Mouse (Mus musculus) 416B (cell line): Measurements from ENCODE around the gene Nav1.

ENCODE experiments used
- DNase-seq: peaks from one replicate; pipeline ENCODE4 v3.0.0; 2011; ENCODE audit warnings: low read depth

The Nav1 gene

GRCm38 (mm10) chr1:135546099-135546498 lies 61.0 kb downstream of the Nav1 start:
- no peak for DNase-seq

GRCm38 (mm10) chr1:135544504-135545146 lies 62.5 kb downstream of the Nav1 start:
- peak; percentile 84 for DNase-seq

- no peak for DNase-seq
Observed at GRCm38 (mm10) chr1:135542841-135543810, 64.0 kb downstream of the Nav1 start.

GRCm38 (mm10) chr1:135542080-135542479 lies 65.0 kb downstream of the Nav1 start:
- DNase-seq = no peak

GRCm38 (mm10) chr1:135540270-135540669 lies 66.8 kb downstream of the Nav1 start:
- peak; percentile 80 for DNase-seq

GRCm38 (mm10) chr1:135538441-135539265 lies 68.4 kb downstream of the Nav1 start:
- no peak for DNase-seq

GRCm38 (mm10) chr1:135536822-135537221 lies 70.3 kb downstream of the Nav1 start:
- no peak for DNase-seq

GRCm38 (mm10) chr1:135536326-135536725 lies 70.8 kb downstream of the Nav1 start:
- peak; percentile 8 for DNase-seq

GRCm38 (mm10) chr1:135535256-135535655 lies 71.8 kb downstream of the Nav1 start:
- DNase-seq = peak; percentile 18

GRCm38 (mm10) chr1:135534782-135535181 lies 72.3 kb downstream of the Nav1 start:
- no peak for DNase-seq

- peak; percentile 18 for DNase-seq
Observed at GRCm38 (mm10) chr1:135534070-135534469, 73.0 kb downstream of the Nav1 start.

- DNase-seq = no peak
Observed at GRCm38 (mm10) chr1:135532383-135532782, 74.7 kb downstream of the Nav1 start.

- DNase-seq = no peak
Observed at GRCm38 (mm10) chr1:135531981-135532380, 75.1 kb downstream of the Nav1 start.

GRCm38 (mm10) chr1:135531081-135531480 lies 76.0 kb downstream of the Nav1 start:
- DNase-seq = no peak

- DNase-seq = no peak
Observed at GRCm38 (mm10) chr1:135524518-135524860, 82.6 kb downstream of the Nav1 start.

- no peak for DNase-seq
Observed at GRCm38 (mm10) chr1:135523780-135524517, 83.1 kb downstream of the Nav1 start.

GRCm38 (mm10) chr1:135523344-135523743 lies 83.8 kb downstream of the Nav1 start:
- DNase-seq = no peak

- DNase-seq = no peak
Observed at GRCm38 (mm10) chr1:135520550-135521168, 86.4 kb downstream of the Nav1 start.

GRCm38 (mm10) chr1:135518661-135519060 lies 88.4 kb downstream of the Nav1 start:
- no peak for DNase-seq

GRCm38 (mm10) chr1:135517469-135517868 lies 89.6 kb downstream of the Nav1 start:
- no peak for DNase-seq
